Mouse (Mus musculus) megakaryocyte, embryonic 14.5 days (primary cell): ENCODE results near the gene 1110008L16Rik.

Experiments used
- FLI1 ChIP-seq: IDR thresholded peaks from 2 replicates; pipeline ENCODE4 v1.6.1; 2012; ENCODE audit warnings: low read length, inconsistent platforms, mixed read lengths
- GATA1 ChIP-seq: IDR thresholded peaks from 3 replicates; pipeline ENCODE4 v1.6.1; 2012; ENCODE audit warnings: mixed read lengths, low read length, inconsistent platforms, borderline replicate concordance

DNA sequence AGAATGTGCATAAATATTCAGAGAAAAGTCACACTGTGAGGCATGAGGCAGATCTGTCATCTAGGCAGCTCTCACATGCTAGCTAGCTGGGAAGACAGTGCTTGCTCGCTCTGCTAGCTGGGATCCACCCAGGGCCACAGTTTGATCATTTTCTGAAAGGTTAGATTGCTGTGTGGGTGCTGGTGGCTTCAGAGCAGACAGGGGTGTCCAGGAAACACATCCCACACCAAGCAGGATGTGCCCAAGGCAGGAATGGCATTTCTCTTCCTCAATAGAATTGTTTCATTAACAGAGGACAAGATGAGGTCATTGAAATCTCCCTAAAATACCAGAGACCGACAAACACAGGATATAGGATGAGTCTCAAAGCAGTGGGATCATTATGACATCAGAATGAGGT lies 65.7 kb downstream of the 1110008L16Rik start:
- TF ChIP-seq GATA1 (no peak), FLI1 (no peak)
